Mouse (Mus musculus): ENCODE results near the gene Cldn19. TPM values are rescaled to one million over a fixed set of nuclear protein-coding genes. Genes with fewer than 3 reads are reported as not detected.

The Cldn19 gene
- polyA plus RNA-seq, 1 experiment: not detected

DNA sequence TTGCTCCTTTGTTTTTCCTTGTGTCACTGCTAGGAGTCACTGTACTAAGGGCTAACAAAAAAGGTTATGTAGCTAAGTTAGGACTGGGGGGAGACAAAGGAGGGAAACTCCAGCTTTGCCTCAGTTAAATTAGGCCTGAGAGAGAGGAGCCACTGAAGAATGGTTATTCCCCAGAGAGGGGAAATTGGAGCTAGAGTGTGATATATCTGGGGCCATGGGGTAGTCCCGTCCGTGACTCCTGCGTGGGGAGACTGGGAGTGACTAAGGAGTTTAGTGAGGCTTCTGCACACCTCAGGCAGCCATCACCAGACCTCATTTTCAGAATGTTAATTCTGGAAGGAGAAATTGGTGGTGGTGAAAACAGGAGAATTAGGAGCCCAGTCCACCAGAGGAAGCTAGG lies 20.9 kb upstream of the Cldn19 start:
- Histone ChIP-seq H3K9me3 (ENCODE audit: control insufficient read depth, low read length) (no peaks in the 10 kb centered on the region), H3K4me1 (ENCODE audit: control insufficient read depth) (peaks cover 50% of the 10 kb centered on the region), H3K36me3 (ENCODE audit: control insufficient read depth) (peaks cover 8% of the 10 kb centered on the region), H3K4me3 (replicated peaks) (no peak overlapping the region), H3K27me3 (ENCODE audit: control insufficient read depth) (peaks cover 19% of the 10 kb centered on the region)
- TF ChIP-seq GATA1 (IDR thresholded peaks at IDR 0.05; ENCODE audit: low read length) (no peak), TAL1 (IDR thresholded peaks at IDR 0.05; ENCODE audit: low read length) (no peak)

DNA sequence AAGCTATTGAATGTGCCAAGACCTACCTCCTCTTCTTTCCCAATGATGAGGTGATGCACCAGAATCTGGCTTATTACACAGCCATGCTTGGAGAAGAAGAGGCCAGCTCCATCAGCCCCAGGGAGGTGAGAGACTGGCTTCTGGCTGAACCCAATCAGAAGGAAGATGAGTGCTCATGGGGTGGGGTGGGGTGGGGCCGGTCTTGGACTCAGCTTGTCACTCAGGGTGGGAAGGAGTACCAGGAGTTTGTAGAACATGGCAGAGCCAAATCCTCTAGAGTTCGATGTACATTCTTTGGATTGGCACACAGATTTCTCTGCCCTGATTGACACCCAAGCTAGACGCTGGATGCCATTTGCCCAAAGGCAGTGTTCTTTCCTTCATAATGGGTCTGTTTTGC lies 16.6 kb upstream of the Cldn19 start:
- no peaks in the 10 kb centered on the region for H3K9me3 ChIP-seq (ENCODE audit: control insufficient read depth, low read length)
- H3K4me3 ChIP-seq (replicated peaks): peak overlapping the region; percentile 50
- peaks cover 36% of the 10 kb centered on the region for H3K4me1 ChIP-seq (ENCODE audit: control insufficient read depth)
- peaks cover 11% of the 10 kb centered on the region for H3K27me3 ChIP-seq (ENCODE audit: control insufficient read depth)
- no peak for TF ChIP-seq GATA1 (IDR thresholded peaks at IDR 0.05; ENCODE audit: low read length)
- no peak for TF ChIP-seq TAL1 (IDR thresholded peaks at IDR 0.05; ENCODE audit: low read length)
- H3K36me3 ChIP-seq (ENCODE audit: control insufficient read depth): peaks cover 21% of the 10 kb centered on the region

DNA sequence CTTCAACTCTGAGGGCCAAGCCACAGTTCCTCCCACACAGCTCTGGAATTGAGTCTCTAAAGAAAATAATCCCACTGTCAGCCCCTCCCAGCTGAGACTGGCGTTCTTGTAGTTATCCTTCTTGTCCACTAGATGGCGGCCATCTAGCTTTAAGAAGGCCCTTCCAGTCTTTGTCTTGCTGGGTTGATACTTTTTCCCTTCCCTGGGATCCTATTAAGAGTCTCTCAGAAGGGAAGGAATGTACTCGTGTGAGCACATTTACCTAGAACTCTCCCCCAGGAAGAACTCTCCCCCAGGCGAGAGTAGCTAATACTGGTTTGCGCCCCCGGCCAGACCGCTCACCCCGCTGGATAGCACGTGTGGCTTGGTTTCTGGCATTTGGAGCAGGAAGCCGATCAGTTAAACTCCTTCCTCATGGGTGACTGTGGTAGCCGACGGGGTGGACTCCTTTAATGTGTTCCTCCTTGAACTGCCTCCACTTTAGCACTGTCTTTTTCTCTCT lies 16.0 kb upstream of the Cldn19 start:
- Histone ChIP-seq H3K27me3 (ENCODE audit: control insufficient read depth) (peaks cover 6% of the 10 kb centered on the region), H3K4me3 (replicated peaks) (peak overlapping the region; percentile 50), H3K4me1 (ENCODE audit: control insufficient read depth) (peaks cover 31% of the 10 kb centered on the region), H3K36me3 (ENCODE audit: control insufficient read depth) (peaks cover 25% of the 10 kb centered on the region), H3K9me3 (ENCODE audit: control insufficient read depth, low read length) (no peaks in the 10 kb centered on the region)
- TF ChIP-seq GATA1 (IDR thresholded peaks at IDR 0.05; ENCODE audit: low read length) (no peak), TAL1 (IDR thresholded peaks at IDR 0.05; ENCODE audit: low read length) (no peak)

DNA sequence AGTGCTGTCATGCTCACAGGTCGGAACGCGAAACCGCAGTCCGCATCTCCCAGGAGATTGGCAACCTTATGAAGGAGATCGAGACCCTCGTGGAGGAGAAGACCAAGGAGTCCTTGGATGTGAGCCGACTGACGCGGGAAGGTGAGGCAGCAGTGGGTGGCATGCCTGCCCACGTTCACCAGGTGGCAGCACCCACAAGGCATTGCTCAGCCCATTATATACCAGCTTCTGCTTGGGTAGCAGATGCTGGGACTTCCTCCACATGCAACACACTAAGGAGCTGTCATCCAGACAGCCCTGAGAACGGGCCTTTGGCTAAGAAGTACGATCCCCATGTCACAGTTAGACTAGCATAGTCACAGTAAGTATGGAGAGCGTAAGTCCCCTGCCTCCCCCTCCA lies 13.6 kb upstream of the Cldn19 start:
- Histone ChIP-seq H3K4me3 (replicated peaks) (no peak overlapping the region), H3K4me1 (ENCODE audit: control insufficient read depth) (peaks cover 25% of the 10 kb centered on the region), H3K27me3 (ENCODE audit: control insufficient read depth) (no peaks in the 10 kb centered on the region), H3K36me3 (ENCODE audit: control insufficient read depth) (peaks cover 36% of the 10 kb centered on the region), H3K9me3 (ENCODE audit: control insufficient read depth, low read length) (no peaks in the 10 kb centered on the region)
- no peak for TF ChIP-seq GATA1 (IDR thresholded peaks at IDR 0.05; ENCODE audit: low read length)

DNA sequence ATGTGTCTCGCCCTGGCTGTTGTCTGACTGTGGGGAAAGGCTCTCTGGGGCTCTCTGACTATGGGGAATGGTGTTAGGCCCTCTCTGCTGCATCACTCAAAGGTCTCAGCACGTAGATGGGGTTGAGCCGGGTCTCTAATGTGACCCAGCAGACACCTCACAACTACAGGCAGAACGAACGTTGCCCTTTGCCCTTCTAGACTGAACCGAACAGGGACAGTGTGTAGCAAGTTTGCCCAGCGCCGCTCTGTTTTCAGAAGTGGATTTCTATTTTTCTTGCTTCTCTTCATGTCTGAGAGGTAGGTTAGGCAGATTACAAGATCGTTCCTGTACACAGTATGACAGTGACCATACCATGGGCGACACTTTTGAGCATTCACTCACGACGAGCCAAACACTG lies 12.6 kb upstream of the Cldn19 start:
- H3K9me3 ChIP-seq (ENCODE audit: control insufficient read depth, low read length): no peaks in the 10 kb centered on the region
- TF ChIP-seq GATA1 (IDR thresholded peaks at IDR 0.05; ENCODE audit: low read length) (no peak), TAL1 (IDR thresholded peaks at IDR 0.05; ENCODE audit: low read length) (no peak)
- peaks cover 25% of the 10 kb centered on the region for H3K4me1 ChIP-seq (ENCODE audit: control insufficient read depth)
- H3K36me3 ChIP-seq (ENCODE audit: control insufficient read depth): peaks cover 34% of the 10 kb centered on the region
- H3K4me3 ChIP-seq (replicated peaks): no peak overlapping the region
- no peaks in the 10 kb centered on the region for H3K27me3 ChIP-seq (ENCODE audit: control insufficient read depth)

DNA sequence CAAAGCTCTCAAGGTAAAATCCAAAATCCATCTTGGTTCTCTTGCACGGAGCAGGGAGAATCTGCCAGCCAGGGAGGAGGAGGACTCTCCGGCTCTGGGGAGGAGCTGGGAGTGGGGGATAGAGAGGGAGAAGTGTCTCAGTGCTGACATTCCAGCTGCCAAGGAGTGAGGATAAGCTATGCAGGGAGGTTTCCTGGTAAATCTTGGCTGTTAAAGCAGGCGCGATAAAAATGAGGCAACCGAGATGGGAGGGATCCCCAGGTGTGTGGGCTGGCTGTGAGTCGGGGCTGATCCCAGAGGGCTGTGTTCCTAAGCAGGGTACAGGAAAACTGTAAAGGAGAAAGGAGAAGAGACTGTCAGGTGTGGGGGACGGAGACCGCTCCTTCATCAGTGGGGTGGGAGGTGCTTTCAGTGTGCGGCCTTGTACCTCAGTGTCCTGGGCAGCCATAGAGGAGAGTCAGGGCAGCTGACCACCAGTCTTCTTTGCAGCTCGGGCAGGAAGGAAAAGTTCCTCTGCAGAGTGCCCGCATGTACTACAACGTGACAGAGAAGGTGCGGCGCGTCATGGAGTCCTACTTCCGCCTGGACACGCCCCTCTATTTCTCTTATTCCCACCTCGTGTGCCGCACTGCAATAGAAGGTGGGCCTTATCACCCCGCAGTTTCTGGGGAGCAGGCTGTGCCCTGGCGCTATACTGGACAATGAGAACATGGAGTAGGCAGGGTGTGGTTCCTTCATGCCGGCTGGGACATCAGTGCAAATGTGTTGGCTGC lies 10.6 kb upstream of the Cldn19 start:
- Histone ChIP-seq H3K4me1 (ENCODE audit: control insufficient read depth) (peaks cover 9% of the 10 kb centered on the region), H3K36me3 (ENCODE audit: control insufficient read depth) (peaks cover 36% of the 10 kb centered on the region)
- no peak for TF ChIP-seq GATA1 (IDR thresholded peaks at IDR 0.05; ENCODE audit: low read length)

GRCm38 (mm10) chr4:119245556-119245955 lies 9.7 kb upstream of the Cldn19 start:
- peaks cover 36% of the 10 kb centered on the region for H3K36me3 ChIP-seq (ENCODE audit: control insufficient read depth)
- no peaks in the 10 kb centered on the region for H3K9me3 ChIP-seq (ENCODE audit: control insufficient read depth, low read length)
- peaks cover 6% of the 10 kb centered on the region; the same call in 1 of the 2 replicates for H3K4me1 ChIP-seq (ENCODE audit: control insufficient read depth)
- H3K27me3 ChIP-seq (ENCODE audit: control insufficient read depth): no peaks in the 10 kb centered on the region
- no peak overlapping the region for H3K4me3 ChIP-seq (replicated peaks)
- TF ChIP-seq GATA1 (IDR thresholded peaks at IDR 0.05; ENCODE audit: low read length) (no peak), TAL1 (IDR thresholded peaks at IDR 0.05; ENCODE audit: low read length) (no peak)

More for the DNA sequence above, 10.6 kb upstream of the Cldn19 start:
- Histone ChIP-seq H3K27me3 (ENCODE audit: control insufficient read depth) (no peaks in the 10 kb centered on the region), H3K4me3 (replicated peaks) (no peak overlapping the region), H3K9me3 (ENCODE audit: control insufficient read depth, low read length) (no peaks in the 10 kb centered on the region)

DNA sequence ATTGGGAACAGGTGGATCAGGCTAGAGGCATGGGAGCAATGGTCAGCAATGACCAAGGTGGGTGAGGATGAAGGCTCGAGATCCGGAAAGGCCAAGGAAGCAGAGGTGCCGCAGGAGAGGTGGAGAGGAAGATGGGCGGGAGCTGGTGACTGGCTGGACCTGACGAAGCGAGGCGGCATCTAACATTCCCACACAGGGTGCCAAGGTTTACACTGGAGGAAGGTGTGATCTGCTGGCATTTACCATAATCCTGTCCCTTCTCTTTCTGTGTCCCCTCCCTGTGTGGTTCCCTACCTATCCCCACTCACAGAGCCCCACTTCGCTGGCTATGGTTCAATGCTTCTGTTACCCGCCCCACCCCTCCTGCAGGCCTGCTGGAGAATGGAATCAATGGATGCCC lies 9.3 kb upstream of the Cldn19 start:
- H3K4me3 ChIP-seq (replicated peaks): no peak overlapping the region
- TF ChIP-seq GATA1 (IDR thresholded peaks at IDR 0.05; ENCODE audit: low read length) (no peak), TAL1 (IDR thresholded peaks at IDR 0.05; ENCODE audit: low read length) (no peak)

DNA sequence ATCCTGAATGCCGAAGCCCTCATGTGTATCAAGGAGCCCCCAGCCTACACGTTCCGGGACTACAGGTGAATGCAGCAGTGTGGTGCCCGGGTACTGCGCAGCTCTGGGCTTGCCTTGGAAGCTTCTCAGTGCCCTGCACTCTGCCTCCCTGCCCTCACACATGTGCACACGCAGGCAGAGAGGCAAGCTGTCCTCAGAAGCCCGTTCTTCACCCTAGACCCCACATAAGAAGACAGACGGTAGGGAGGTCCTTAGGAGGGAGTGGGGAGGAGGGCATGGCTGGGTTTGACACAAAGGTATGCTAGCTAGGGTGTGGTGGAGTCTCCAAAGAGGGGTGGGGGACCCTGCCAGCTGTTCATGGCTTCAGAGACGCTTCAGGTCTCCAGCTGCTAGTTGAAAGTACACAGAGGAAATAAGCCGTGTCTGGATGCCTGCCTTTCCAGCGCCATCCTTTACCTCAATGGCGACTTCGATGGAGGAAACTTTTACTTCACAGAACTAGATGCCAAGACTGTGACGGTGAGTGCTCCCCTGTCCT lies 8.5 kb upstream of the Cldn19 start:
- TF ChIP-seq GATA1 (IDR thresholded peaks at IDR 0.05; ENCODE audit: low read length): no peak
- TF ChIP-seq TAL1 (IDR thresholded peaks at IDR 0.05; ENCODE audit: low read length): no peak
- H3K27me3 ChIP-seq (ENCODE audit: control insufficient read depth): no peaks in the 10 kb centered on the region
- H3K9me3 ChIP-seq (ENCODE audit: control insufficient read depth, low read length): no peaks in the 10 kb centered on the region
- peaks cover 4% of the 10 kb centered on the region; the same call in 1 of the 2 replicates for H3K4me1 ChIP-seq (ENCODE audit: control insufficient read depth)
- no peak overlapping the region for H3K4me3 ChIP-seq (replicated peaks)
- H3K36me3 ChIP-seq (ENCODE audit: control insufficient read depth): peaks cover 29% of the 10 kb centered on the region; the same call in 1 of the 2 replicates

More for the DNA sequence above, 9.3 kb upstream of the Cldn19 start:
- Histone ChIP-seq H3K27me3 (ENCODE audit: control insufficient read depth) (no peaks in the 10 kb centered on the region), H3K4me1 (ENCODE audit: control insufficient read depth) (peaks cover 6% of the 10 kb centered on the region; the same call in 1 of the 2 replicates), H3K36me3 (ENCODE audit: control insufficient read depth) (peaks cover 36% of the 10 kb centered on the region), H3K9me3 (ENCODE audit: control insufficient read depth, low read length) (no peaks in the 10 kb centered on the region)

Data from erythroblast, embryonic 14.5 days (primary cell).